Comparison of ENCODE assay signal across 10 mouse cellular contexts in genomic region chr6:92467343-92467742, GRCm38 (mm10).
A peak's percentile ranks its signal among the peaks of the same experiment; 100 is the strongest.
DNase-seq lines count a peak whose midpoint lies in the region; ATAC-seq lines count a peak whose summit lies in the region.
"Had no signal": no experiment of that assay in that cellular context is flagged by ENCODE, and none has a peak within 500 bp of the region (broad histone marks: within the 10 kb centered on the region; RNA-seq: fewer than 3 reads in every experiment).

No protein-coding gene starts in this region.

- H3K27ac ChIP-seq in lung, embryonic 15.5 days, result 0 out of 2 replicates have a peak overlapping the region, but pooled peaks have one; percentile 39

- no peaks in the 10 kb centered on the region for H3K36me3 ChIP-seq in lung, embryonic 15.5 days

- WGBS in lung, embryonic 15.5 days, result 63% methylated on average over 2 of the region's 2 CpGs

- ATAC-seq in lung, embryonic 15.5 days (ENCODE audit: borderline replicate concordance, extremely low read depth, low FRiP score, low TSS enrichment), result no peak

- peaks cover 72% of the 10 kb centered on the region for H3K4me1 ChIP-seq in lung, embryonic 15.5 days

- no peaks in the 10 kb centered on the region for H3K9me3 ChIP-seq in lung, embryonic 15.5 days

- no peaks in the 10 kb centered on the region for H3K27me3 ChIP-seq in lung, embryonic 15.5 days

- DNase-seq in embryo, embryonic 10 days (ENCODE audit: low spot score), result peak; percentile 39
- no peak for DNase-seq in embryo, embryonic 9.5 days (ENCODE audit: extremely low spot score)
- no peak for DNase-seq in lung, postnatal 4 days
- peak; percentile 64 to 65 for DNase-seq in layer of hippocampus, postnatal 36 days
- DNase-seq in right cerebral cortex, postnatal 10 days (ENCODE audit: low spot score in 2 of 2), result peak; percentile 71 to 85
- no peak for DNase-seq in B cell, adult 2 months
- no peak for DNase-seq in gastrocnemius, adult 8-10 months (ENCODE audit: low spot score in 2 of 2)
- DNase-seq: adrenal gland, postnatal 10 days; lung, adult 18-20 months had no signal

- no peak overlapping the region for H3K4me3 ChIP-seq in lung, embryonic 15.5 days

- H3K9ac ChIP-seq in lung, embryonic 15.5 days, result no peak overlapping the region

- no peak overlapping the region for H3K4me2 ChIP-seq in lung, embryonic 15.5 days

Comparison
In these comparisons a context has a peak if more than half of its experiments do, and no peak if none do; other contexts are left out.
1. DNase-seq: peak in embryo, embryonic 10 days (single experiment), layer of hippocampus, postnatal 36 days (2 of 2) and right cerebral cortex, postnatal 10 days (2 of 2); none in embryo, embryonic 9.5 days (single experiment), lung, postnatal 4 days (0 of 2), B cell, adult 2 months (0 of 2) and gastrocnemius, adult 8-10 months (0 of 2).